Mouse (Mus musculus) heart, postnatal 4 days (tissue): ENCODE data around the gene Ethe1. TPM values are rescaled to one million over a fixed set of nuclear protein-coding genes. Genes with fewer than 3 reads are reported as not detected.

Experiments used
- DNase-seq: peaks from one replicate; pipeline ENCODE4 v3.0.0; 2021
- total RNA-seq, 2 experiments: library from RNA; stranded (reverse); gene quantifications; 2 replicates each; pipeline ENCODE4 v1.2.3; 2021

The Ethe1 gene
- total RNA-seq, result 10 to 100 TPM; 15.9 to 16.9 TPM

- DNase-seq, result peak; percentile 80
These were observed at the start of gene Ethe1, which contains the start of gene Zfp575 for GRCm38 (mm10) chr7:24587330-24588105. Gene Ethe1 (plus strand): TSS chr7:24587543. Gene Zfp575 (minus strand): TSS chr7:24587641.

- DNase-seq, result no peak
These were observed 49.8 kb upstream of the Ethe1 start for GRCm38 (mm10) chr7:24537591-24537990.

GRCm38 (mm10) chr7:24538154-24538553 is 49.2 kb upstream of the Ethe1 start:
- DNase-seq, result peak; percentile 38

- DNase-seq, result no peak
These were observed 48.6 kb upstream of the Ethe1 start for GRCm38 (mm10) chr7:24538701-24539100.

GRCm38 (mm10) chr7:24539686-24540085 is 47.7 kb upstream of the Ethe1 start:
- DNase-seq, result no peak

DNA sequence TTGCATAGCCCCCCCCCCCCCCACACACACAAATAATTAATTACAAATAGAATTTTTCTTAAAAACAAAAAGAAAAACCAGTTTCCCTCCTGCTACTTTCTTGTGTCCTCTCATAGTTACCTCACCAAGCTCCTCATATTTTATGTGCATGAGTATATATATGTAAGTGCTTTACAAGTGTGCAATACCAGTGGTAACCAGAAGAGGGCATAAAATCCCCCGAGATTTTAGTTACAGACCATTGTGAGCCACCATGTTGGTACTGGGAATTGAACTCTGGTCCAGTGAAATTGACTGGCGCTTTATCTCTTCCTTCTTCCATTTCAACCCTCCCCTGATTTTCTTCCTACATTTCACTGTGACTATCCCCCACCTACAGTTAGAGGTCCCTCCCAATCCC is 42.8 kb upstream of the Ethe1 start:
- DNase-seq, result no peak

DNA sequence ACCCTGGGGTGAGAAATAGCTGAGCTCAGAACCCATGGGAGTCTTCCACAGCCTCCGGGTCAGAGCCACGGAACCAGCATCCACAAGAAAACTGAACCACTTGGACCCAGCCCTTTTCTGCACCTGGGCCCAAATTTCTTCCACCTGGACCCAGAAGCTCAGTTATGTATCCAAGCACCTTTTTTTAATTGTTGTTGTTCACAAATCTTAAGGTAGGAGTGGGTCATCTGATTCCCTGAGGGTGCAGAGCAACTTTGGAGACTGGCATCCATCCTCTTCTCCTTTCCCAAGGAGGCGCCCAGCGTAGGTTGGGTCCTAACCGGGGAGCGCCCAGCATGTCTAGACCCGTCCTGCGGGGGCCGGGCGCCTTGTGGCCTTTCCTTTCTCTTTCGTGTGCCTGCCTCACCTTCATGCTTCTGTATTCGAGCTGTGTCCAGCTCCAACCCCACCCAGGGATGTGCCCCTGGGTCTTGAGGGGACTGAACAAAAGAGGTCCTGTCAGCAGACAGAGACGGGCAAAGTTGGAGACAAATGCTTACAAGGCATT is 41.2 kb upstream of the Ethe1 start, which contains the start of the genes Pinlyp and Xrcc1:
Pinlyp (minus strand) TSS at position 51 of the 547 bp plus-strand sequence.
Xrcc1 (plus strand) TSS at position 222 of the 547 bp plus-strand sequence.
- DNase-seq, result peak; percentile 12

- DNase-seq, result peak; percentile 99
These were observed 40.5 kb upstream of the Ethe1 start for GRCm38 (mm10) chr7:24546634-24547389.

GRCm38 (mm10) chr7:24547534-24548036 is 39.8 kb upstream of the Ethe1 start:
- no peak for DNase-seq

DNA sequence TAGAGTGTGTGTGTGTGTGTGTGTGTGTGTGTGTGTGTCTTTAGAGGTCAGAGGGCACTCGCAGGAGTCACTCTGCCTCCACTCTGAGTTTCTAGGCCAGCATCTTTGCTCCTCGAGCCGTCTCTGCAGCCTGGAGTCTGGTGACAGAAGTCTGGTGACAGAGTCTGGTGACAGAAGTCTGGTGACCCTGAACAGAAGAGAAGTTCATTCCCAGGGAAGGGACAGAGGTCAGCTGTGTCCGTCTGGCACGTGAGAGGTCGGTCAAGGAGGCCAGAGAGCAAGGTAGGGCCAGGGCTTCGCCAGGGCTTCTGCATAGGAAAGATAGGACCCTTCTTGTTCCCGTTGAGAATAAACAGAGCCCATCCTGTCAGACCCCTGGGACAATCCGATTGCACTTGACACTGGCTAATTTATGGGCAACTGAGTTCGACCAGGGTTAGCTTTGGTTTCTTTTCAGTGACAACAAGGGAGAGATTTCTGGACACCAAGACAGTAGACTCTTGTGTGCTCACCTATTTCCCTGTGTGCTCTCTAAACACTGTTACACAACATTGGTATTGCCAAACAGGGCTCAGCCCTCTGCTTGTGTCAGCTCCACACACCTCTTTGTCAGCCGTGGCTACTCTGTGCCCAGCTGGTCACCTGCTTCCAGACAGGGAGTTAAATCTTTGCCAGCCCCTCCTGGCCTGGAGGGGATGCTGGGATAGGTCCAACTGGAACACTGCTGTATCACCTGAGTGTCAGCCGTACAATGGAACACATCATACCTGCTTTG is 35.2 kb upstream of the Ethe1 start:
- DNase-seq, result no peak

DNA sequence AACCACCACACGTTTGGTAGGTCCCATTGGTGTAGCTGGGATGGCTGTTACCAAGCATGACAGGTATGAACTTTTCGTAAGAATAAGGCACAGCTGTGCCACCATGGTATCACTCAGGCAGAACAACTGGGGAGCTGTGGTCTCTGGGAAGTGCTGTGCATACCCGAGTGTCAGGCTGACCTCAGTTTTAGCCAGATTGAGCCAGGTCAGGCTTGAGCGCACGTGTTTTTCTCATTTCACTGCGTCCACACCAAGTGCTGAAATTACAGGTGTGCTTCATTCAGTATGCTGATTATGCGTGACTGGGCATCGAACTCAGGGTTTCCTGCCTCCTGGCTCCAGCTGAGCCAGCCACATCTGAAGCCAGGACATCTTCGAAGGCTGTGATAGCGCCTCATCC is 31.6 kb upstream of the Ethe1 start:
- DNase-seq, result no peak

DNA sequence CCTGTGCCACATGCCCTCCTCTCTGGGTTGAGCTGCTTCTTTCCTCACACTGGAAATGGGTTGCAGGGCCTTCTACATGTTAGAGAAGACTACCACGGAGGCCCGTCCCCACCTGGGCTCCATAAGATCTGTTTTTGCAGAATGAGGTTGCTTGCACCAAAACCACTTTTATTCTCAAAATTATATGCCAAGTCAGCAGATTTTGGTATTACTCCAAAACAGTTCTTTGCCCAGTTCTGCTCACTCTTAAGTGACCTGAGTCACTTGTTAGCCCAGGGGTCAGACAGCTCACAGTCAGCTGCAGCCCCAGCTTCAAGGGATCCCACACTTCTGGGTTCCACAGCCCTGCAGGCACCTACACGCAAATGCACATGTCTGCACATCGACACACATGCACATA is 25.9 kb upstream of the Ethe1 start:
- no peak for DNase-seq

GRCm38 (mm10) chr7:24563191-24563836 is 24.0 kb upstream of the Ethe1 start:
- DNase-seq, result no peak

GRCm38 (mm10) chr7:24563837-24564206 is 23.5 kb upstream of the Ethe1 start:
- DNase-seq, result no peak

GRCm38 (mm10) chr7:24564607-24565265 is 22.6 kb upstream of the Ethe1 start:
- DNase-seq, result peak; percentile 85

DNA sequence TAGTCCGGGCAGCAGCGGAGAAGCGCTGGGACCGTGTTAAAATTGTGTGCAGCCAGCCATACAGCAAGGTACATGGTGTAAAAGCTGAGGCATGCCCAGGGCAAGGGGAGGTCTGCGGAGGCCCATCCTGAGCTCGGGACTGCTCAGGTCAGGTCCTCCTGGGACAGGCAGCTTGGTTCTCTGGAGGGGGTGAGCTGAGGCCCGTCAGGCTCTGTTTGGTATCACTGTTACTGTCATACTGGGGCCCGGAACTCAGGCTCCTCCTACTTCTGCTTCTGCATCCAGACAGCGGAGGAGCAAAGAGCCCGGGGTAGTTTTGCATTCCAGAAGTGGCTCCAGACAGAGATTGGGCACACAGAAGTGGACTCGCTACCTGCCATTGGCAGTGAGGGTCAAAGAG is 21.7 kb upstream of the Ethe1 start:
- no peak for DNase-seq

DNA sequence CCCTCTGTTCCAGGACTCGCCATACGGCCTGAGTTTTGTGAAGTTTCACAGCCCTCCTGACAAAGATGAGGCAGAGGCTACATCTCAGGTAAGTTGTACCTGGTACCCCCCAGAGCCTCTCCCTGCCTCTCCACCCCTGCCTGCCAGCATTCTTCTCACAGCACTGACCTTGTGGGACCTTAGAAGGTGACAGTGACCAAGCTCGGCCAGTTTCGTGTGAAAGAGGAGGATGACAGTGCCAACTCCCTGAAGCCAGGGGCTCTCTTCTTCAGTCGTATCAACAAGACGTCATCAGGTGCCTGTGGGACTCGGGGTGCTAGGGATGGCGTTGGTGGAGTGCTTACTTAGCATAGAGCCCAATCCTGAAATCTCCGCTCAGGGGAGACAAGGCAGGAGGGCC is 21.1 kb upstream of the Ethe1 start:
- no peak for DNase-seq

GRCm38 (mm10) chr7:24568512-24568911 is 18.8 kb upstream of the Ethe1 start:
- no peak for DNase-seq

GRCm38 (mm10) chr7:24571071-24571470 is 16.3 kb upstream of the Ethe1 start:
- DNase-seq, result no peak

- DNase-seq, result no peak
These were observed 14.9 kb upstream of the Ethe1 start for GRCm38 (mm10) chr7:24572455-24572854.

GRCm38 (mm10) chr7:24574224-24574796 is 13.0 kb upstream of the Ethe1 start:
- no peak for DNase-seq
